Mouse (Mus musculus) CH12.LX (cell line): ENCODE results near the gene Plekha6. TPM values are rescaled to one million over a fixed set of nuclear protein-coding genes. Genes with fewer than 3 reads are reported as not detected.

Experiments used
- DNase-seq: peaks from one replicate; pipeline ENCODE4 v3.0.0-alpha.2; 2013; ENCODE audit errors: extremely low read depth
- H3K27ac ChIP-seq: 2 replicates; pipeline ENCODE4 v1.5.1; 2012; ENCODE audit warnings: low read depth, mild to moderate bottlenecking, control low read depth, moderate library complexity; ENCODE audit not compliant: insufficient read depth
- H3K27me3 ChIP-seq: replicated peaks from 2 replicates; pipeline ENCODE3; 2012; ENCODE audit warnings: inconsistent platforms
- H3K36me3 ChIP-seq, 2 experiments: replicated peaks in 1 of 2; 2 replicates each; pipeline versions ENCODE3 to v1.6.1; 2012; ENCODE audit warnings: inconsistent platforms in 1 of 2, low read length in 1 of 2, mild to moderate bottlenecking in 1 of 2, mixed read lengths in 1 of 2, moderate library complexity in 1 of 2; ENCODE audit not compliant: control insufficient read depth in 1 of 2, insufficient read depth in 1 of 2
- H3K4me1 ChIP-seq, 2 experiments: 2 replicates each; pipeline ENCODE4 v1.6.1; 2012; ENCODE audit warnings: inconsistent platforms in 1 of 2, moderate library complexity in 1 of 2; ENCODE audit not compliant: insufficient read depth in 2 of 2, control insufficient read depth in 1 of 2
- H3K4me2 ChIP-seq: 2 replicates; pipeline ENCODE4 v1.6.1; 2012; ENCODE audit warnings: low read depth, mild to moderate bottlenecking, control low read depth; ENCODE audit not compliant: poor library complexity, insufficient read depth, severe bottlenecking
- H3K4me3 ChIP-seq, 3 experiments: fragments of 150-350 bp in 1 of 3; sonication (generic) in 1 of 3; replicated peaks in 1 of 3; 2 replicates each; pipeline versions ENCODE3 to v1.5.1; 2011 to 2012; ENCODE audit warnings: low read depth in 2 of 3, low read length in 2 of 3, mild to moderate bottlenecking in 2 of 3, moderate library complexity in 2 of 3, control low read depth in 1 of 3, improper control_type of control experiment in 1 of 3, inconsistent platforms in 1 of 3, mixed read lengths in 1 of 3; ENCODE audit not compliant: poor library complexity in 1 of 3
- H3K79me2 ChIP-seq: replicated peaks from 2 replicates; pipeline ENCODE4 v1.6.1; 2012; ENCODE audit warnings: mild to moderate bottlenecking, moderate library complexity; ENCODE audit not compliant: control insufficient read depth, poor library complexity, insufficient read depth, severe bottlenecking; ENCODE audit errors: extremely low read depth
- H3K9ac ChIP-seq: 2 replicates; pipeline ENCODE4 v1.6.1; 2012; ENCODE audit warnings: low read depth, mild to moderate bottlenecking, control low read depth, moderate library complexity; ENCODE audit not compliant: insufficient read depth
- H3K9me3 ChIP-seq: replicated peaks from 2 replicates; pipeline ENCODE3; 2012; ENCODE audit warnings: low read length, inconsistent platforms, mixed read lengths
- BHLHE40 ChIP-seq: IDR thresholded peaks from 2 replicates; pipeline ENCODE4 v1.6.1; 2011; ENCODE audit warnings: mild to moderate bottlenecking, low read depth, low read length, improper control_type of control experiment
- CHD2 ChIP-seq: IDR thresholded peaks from 2 replicates; pipeline ENCODE4 v1.6.1; 2011; ENCODE audit warnings: low read length, improper control_type of control experiment
- CTCF ChIP-seq, 2 experiments: IDR thresholded peaks in 1 of 2; conservative IDR thresholded peaks in 1 of 2; 2 replicates each; pipeline ENCODE4 v1.5.1; 2011 to 2012; ENCODE audit warnings: low read depth in 2 of 2, low read length in 2 of 2, improper control_type of control experiment in 1 of 2, inconsistent platforms in 1 of 2, mild to moderate bottlenecking in 1 of 2, moderate library complexity in 1 of 2
- E2F4 ChIP-seq: IDR thresholded peaks from 2 replicates; pipeline ENCODE4 v1.6.1; 2011; ENCODE audit warnings: low read depth, low read length, improper control_type of control experiment; ENCODE audit not compliant: insufficient replicate concordance
- EP300 ChIP-seq: IDR thresholded peaks from 2 replicates; pipeline ENCODE4 v1.6.1; 2011; ENCODE audit warnings: low read length, improper control_type of control experiment
- ETS1 ChIP-seq: conservative IDR thresholded peaks from 2 replicates; pipeline ENCODE4 v1.6.1; 2012; ENCODE audit warnings: low read depth, mild to moderate bottlenecking, inconsistent platforms, low read length, improper control_type of control experiment, moderate library complexity
- GABPA ChIP-seq: IDR thresholded peaks from 2 replicates; pipeline ENCODE4 v1.6.1; 2012; ENCODE audit warnings: low read depth, low read length, improper control_type of control experiment, inconsistent platforms; ENCODE audit not compliant: insufficient replicate concordance
- HCFC1 ChIP-seq: IDR thresholded peaks from 2 replicates; pipeline ENCODE4 v1.6.1; 2012; ENCODE audit warnings: low read depth, mild to moderate bottlenecking, inconsistent platforms, low read length, improper control_type of control experiment
- IRF4 ChIP-seq: IDR thresholded peaks from 2 replicates; pipeline ENCODE4 v1.6.1; 2014; ENCODE audit warnings: low read depth, mild to moderate bottlenecking, inconsistent platforms, low read length, improper control_type of control experiment
- JUND ChIP-seq: conservative IDR thresholded peaks from 2 replicates; pipeline ENCODE4 v1.6.1; 2011; ENCODE audit warnings: low read depth, low read length, improper control_type of control experiment
- MAFK ChIP-seq: IDR thresholded peaks from 2 replicates; pipeline ENCODE4 v1.6.1; 2011; ENCODE audit warnings: low read length, improper control_type of control experiment; ENCODE audit not compliant: insufficient replicate concordance
- MAX ChIP-seq: IDR thresholded peaks from 2 replicates; pipeline ENCODE4 v1.6.1; 2011; ENCODE audit warnings: low read length, improper control_type of control experiment
- MAZ ChIP-seq: IDR thresholded peaks from 2 replicates; pipeline ENCODE4 v1.6.1; 2012; ENCODE audit warnings: low read depth, mild to moderate bottlenecking, inconsistent platforms, low read length, improper control_type of control experiment, moderate library complexity
- MYC ChIP-seq: IDR thresholded peaks from 2 replicates; pipeline ENCODE4 v1.6.1; 2011; ENCODE audit warnings: low read depth, mild to moderate bottlenecking, improper control_type of control experiment, low read length
- NRF1 ChIP-seq: IDR thresholded peaks from 2 replicates; pipeline ENCODE4 v1.6.1; 2014; ENCODE audit warnings: low read depth, mild to moderate bottlenecking, inconsistent platforms, low read length, improper control_type of control experiment, moderate library complexity
- PAX5 ChIP-seq: IDR thresholded peaks from 2 replicates; pipeline ENCODE4 v1.6.1; 2012; ENCODE audit warnings: low read length, inconsistent platforms, mixed read lengths
- POLR2AphosphoS2 ChIP-seq: IDR thresholded peaks from 2 replicates; pipeline ENCODE4 v1.6.1; 2011; ENCODE audit warnings: low read depth, low read length, improper control_type of control experiment
- RAD21 ChIP-seq: IDR thresholded peaks from 2 replicates; pipeline ENCODE4 v1.6.1; 2011; ENCODE audit warnings: low read depth, mild to moderate bottlenecking, low read length, improper control_type of control experiment, moderate library complexity
- SIN3A ChIP-seq: IDR thresholded peaks from 2 replicates; pipeline ENCODE4 v1.6.1; 2012; ENCODE audit warnings: low read length, improper control_type of control experiment, inconsistent platforms
- SMC3 ChIP-seq: IDR thresholded peaks from 2 replicates; pipeline ENCODE4 v1.6.1; 2011; ENCODE audit warnings: low read depth, low read length, improper control_type of control experiment
- UBTF ChIP-seq: IDR thresholded peaks from 2 replicates; pipeline ENCODE4 v1.6.1; 2012; ENCODE audit warnings: low read depth, mild to moderate bottlenecking, inconsistent platforms, low read length, improper control_type of control experiment, moderate library complexity
- ZC3H11A ChIP-seq: IDR thresholded peaks from 2 replicates; pipeline ENCODE4 v1.6.1; 2012; ENCODE audit warnings: low read depth, mild to moderate bottlenecking, inconsistent platforms, low read length, improper control_type of control experiment
- ZKSCAN1 ChIP-seq: IDR thresholded peaks from 2 replicates; pipeline ENCODE4 v1.6.1; 2012; ENCODE audit warnings: low read depth, inconsistent platforms, low read length, improper control_type of control experiment, borderline replicate concordance
- dilution Hi-C: fragments of 300-500 bp; cut with MboI; formaldehyde crosslinking; loops from 2 replicates; pipeline ENCODE4 v1.14.3; 2020; ENCODE audit warnings: low sequenced_read_pairs; ENCODE audit not compliant: extremely low pct_unique_long_range_greater_than_20kb, extremely low pct_ligation_motif_present
- in situ Hi-C: fragments of 300-500 bp; cut with MboI; formaldehyde crosslinking; loops from 3 replicates; pipeline ENCODE4 v1.14.3; 2019; ENCODE audit warnings: low sequenced_read_pairs, low pct_ligation_motif_present, low pct_unique_long_range_greater_than_20kb, mixed read lengths
- polyA plus RNA-seq: library from polyadenylated mRNA; unstranded; fragments of >175 nt; gene quantifications from 2 replicates; pipeline ENCODE4 v1.2.1, GENCODE M21; 2012; ENCODE audit warnings: low read depth; ENCODE audit not compliant: insufficient read length
- total RNA-seq, 2 experiments: library from RNA; depleted of rRNA; stranded (reverse); fragments of 300-350 nt in 1 of 2; fragments of >200 nt in 1 of 2; gene quantifications; 2 replicates each; pipeline ENCODE4 v1.2.3; 2012 to 2014

The Plekha6 gene
- total and polyA plus RNA-seq, 3 experiments, result 0.07 TPM; not detected in 2

DNA sequence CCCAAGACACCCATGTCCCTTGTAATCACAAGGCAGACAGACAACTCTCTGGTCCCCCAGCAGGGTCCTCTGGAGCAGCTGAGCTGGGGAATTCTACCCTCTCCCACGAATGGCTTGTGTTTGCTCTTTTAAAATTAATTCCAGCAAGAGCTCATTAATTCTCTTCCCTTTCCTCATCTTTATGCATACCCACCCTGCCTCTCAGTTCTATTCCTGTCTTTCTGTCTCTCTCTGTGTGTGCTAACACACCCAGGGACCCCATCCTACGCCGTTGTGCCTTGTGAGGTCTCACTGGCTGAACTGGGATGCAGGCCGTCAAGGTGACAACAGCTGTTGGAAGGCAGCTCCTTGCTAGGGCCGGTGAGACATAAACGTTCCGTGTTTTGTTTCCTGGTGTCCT lies 35.7 kb downstream of the Plekha6 start:
- no peaks in the 10 kb centered on the region for H3K4me1 ChIP-seq
- in situ Hi-C loops, result loop anchor here (25.0 kb wide), 1 partner anchor 413 kb away; the partner anchor contains the start of gene Snrpe
- no peaks in the 10 kb centered on the region for H3K79me2 ChIP-seq
- H3K27me3 ChIP-seq, result peaks cover 78% of the 10 kb centered on the region
- dilution Hi-C loops, result no loop called here
- H3K4me2 ChIP-seq, result no peak overlapping the region
- H3K4me3 ChIP-seq, result no peak overlapping the region
- TF ChIP-seq GABPA, result no peak
- TF ChIP-seq MAFK, result no peak
- TF ChIP-seq RAD21, result no peak
- no peak for TF ChIP-seq SIN3A
- TF ChIP-seq PAX5, result no peak
- TF ChIP-seq NRF1, result no peak
- no peak for TF ChIP-seq JUND
- no peak for TF ChIP-seq SMC3
- no peak for TF ChIP-seq MYC
- TF ChIP-seq HCFC1, result no peak
- no peak for TF ChIP-seq IRF4
- TF ChIP-seq POLR2AphosphoS2, result no peak
- H3K36me3 ChIP-seq, result no peaks in the 10 kb centered on the region
- no peak overlapping the region for H3K9ac ChIP-seq
- peaks cover 3% of the 10 kb centered on the region for H3K9me3 ChIP-seq
- no peak overlapping the region for H3K27ac ChIP-seq
- DNase-seq, result no peak

DNA sequence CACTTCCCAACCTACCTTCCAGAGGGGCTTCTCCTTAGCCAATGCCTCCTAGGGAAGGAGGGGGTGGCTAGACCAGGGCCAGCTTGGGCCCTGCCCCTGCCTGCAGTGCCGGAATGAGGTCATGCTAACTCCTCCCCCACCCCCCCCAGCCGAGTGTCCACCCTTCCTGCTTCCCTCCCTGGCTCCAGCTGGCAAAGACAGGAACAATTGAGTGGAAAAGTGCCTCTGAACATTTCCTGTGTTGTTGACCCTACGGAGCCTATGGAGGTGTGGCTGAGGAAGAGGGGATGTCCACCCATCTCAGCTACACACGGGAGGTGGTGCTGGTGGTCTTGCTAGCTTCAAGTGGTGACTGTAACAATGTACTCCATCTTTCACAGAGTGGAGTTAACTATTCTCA lies 37.5 kb downstream of the Plekha6 start:
- no peak overlapping the region for H3K4me3 ChIP-seq
- H3K9ac ChIP-seq, result no peak overlapping the region
- in situ Hi-C loops (no loop called here), dilution Hi-C loops (no loop called here)
- no peaks in the 10 kb centered on the region for H3K36me3 ChIP-seq
- no peaks in the 10 kb centered on the region for H3K4me1 ChIP-seq
- no peaks in the 10 kb centered on the region for H3K79me2 ChIP-seq
- H3K4me2 ChIP-seq, result no peak overlapping the region
- peaks cover 78% of the 10 kb centered on the region for H3K27me3 ChIP-seq
- TF ChIP-seq PAX5, result no peak
- no peak for TF ChIP-seq UBTF
- TF ChIP-seq BHLHE40, result no peak
- TF ChIP-seq MAX, result no peak
- no peak for TF ChIP-seq RAD21
- TF ChIP-seq EP300, result no peak
- TF ChIP-seq CTCF (conservative IDR thresholded peaks at IDR 0.05 in 1 of 2, IDR thresholded peaks at IDR 0.05 in 1 of 2; ENCODE audit: low read depth in 2 of 2, low read length in 2 of 2), result no peak
- no peak for TF ChIP-seq ETS1
- no peak for TF ChIP-seq ZKSCAN1
- no peak for TF ChIP-seq MAZ
- TF ChIP-seq E2F4, result no peak
- no peak for TF ChIP-seq CHD2
- no peak for TF ChIP-seq ZC3H11A
- TF ChIP-seq JUND, result no peak
- TF ChIP-seq SMC3, result no peak
- H3K27ac ChIP-seq, result no peak overlapping the region
- no peak for DNase-seq
- H3K9me3 ChIP-seq, result peaks cover 3% of the 10 kb centered on the region
